8 mouse cellular contexts compared by ENCODE assay signal in genomic region chr7:101541132-101541531, GRCm38 (mm10). TPM values are rescaled to one million over a fixed set of nuclear protein-coding genes. Genes with fewer than 3 reads are reported as not detected.
DNase-seq lines count a peak whose midpoint lies in the region; ATAC-seq and TF ChIP-seq lines count a peak whose summit lies in the region.

No protein-coding gene starts in this region.

- no peaks in the 10 kb centered on the region for H3K4me1 ChIP-seq in heart, embryonic 11.5 days (ENCODE audit: control insufficient read depth, insufficient read depth, low read length)
- peaks cover 4% of the 10 kb centered on the region; the same call in 1 of the 2 replicates for H3K4me1 ChIP-seq in midbrain, embryonic 13.5 days (replicated peaks)
- H3K4me1 ChIP-seq in small intestine, adult 2 months (ENCODE audit: control insufficient read depth, insufficient read depth, insufficient read length, low read length) = peaks cover 2% of the 10 kb centered on the region; the same call in 1 of the 2 replicates

- H3K4me2 ChIP-seq in heart, embryonic 11.5 days = no peak overlapping the region
- H3K4me2 ChIP-seq in midbrain, embryonic 13.5 days (replicated peaks) = 0 out of 2 replicates have a peak overlapping the region, but pooled peaks have one; percentile 1

- TF ChIP-seq CTCF in small intestine, adult 2 months (IDR thresholded peaks at IDR 0.05; ENCODE audit: extremely low read depth, insufficient read length, insufficient replicate concordance, low read depth, low read length) = peak; percentile 65; the same call in 1 of the 2 replicates

- WGBS in heart, embryonic 11.5 days (ENCODE audit: insufficient replicate concordance) = 4% methylated on average over 11 of the region's 11 CpGs
- 4% methylated on average over 11 of the region's 11 CpGs for WGBS in midbrain, embryonic 13.5 days
- 5% methylated on average over 11 of the region's 11 CpGs for WGBS in small intestine, adult 2 months

- H3K9me3 ChIP-seq in heart, embryonic 11.5 days (replicated peaks; ENCODE audit: control insufficient read depth, low read length) = no peaks in the 10 kb centered on the region
- no peaks in the 10 kb centered on the region for H3K9me3 ChIP-seq in midbrain, embryonic 13.5 days

- no peak for TF ChIP-seq POLR2A in small intestine, adult 2 months (IDR thresholded peaks at IDR 0.05; ENCODE audit: low read depth, low read length)

- no peak overlapping the region for H3K27ac ChIP-seq in heart, embryonic 11.5 days (ENCODE audit: low read depth, low read length)
- no peak overlapping the region for H3K27ac ChIP-seq in midbrain, embryonic 13.5 days
- H3K27ac ChIP-seq in small intestine, adult 2 months (ENCODE audit: insufficient read depth, low read depth, low read length) = no peak overlapping the region

- no peak overlapping the region for H3K9ac ChIP-seq in heart, embryonic 11.5 days (ENCODE audit: low read depth, low read length)
- no peak overlapping the region for H3K9ac ChIP-seq in midbrain, embryonic 13.5 days (replicated peaks)

- no peaks in the 10 kb centered on the region for H3K36me3 ChIP-seq in heart, embryonic 11.5 days (ENCODE audit: control insufficient read depth, insufficient read depth, low read length)
- H3K36me3 ChIP-seq in midbrain, embryonic 13.5 days = no peaks in the 10 kb centered on the region
- no peaks in the 10 kb centered on the region for H3K36me3 ChIP-seq in small intestine, adult 2 months (ENCODE audit: control insufficient read depth, insufficient read depth, low read length)

- DNase-seq in heart, adult 18-20 months = peak; percentile 67 to 81
- peak; percentile 44 for DNase-seq in cerebellum, adult 11-12 months
- DNase-seq in forelimb bud, embryonic 11.5 days (ENCODE audit: low read depth, low spot score) = peak; percentile 76
- peak; percentile 61 for DNase-seq in hindlimb bud, embryonic 11.5 days (ENCODE audit: extremely low spot score, low read depth, low spot score)
- DNase-seq in left cerebral cortex, adult 18-20 months (ENCODE audit: low spot score in 2 of 2) = peak; percentile 85 to 89

- H3K4me3 ChIP-seq in heart, embryonic 11.5 days (ENCODE audit: low read depth, low read length) = no peak overlapping the region
- H3K4me3 ChIP-seq in midbrain, embryonic 13.5 days (replicated peaks) = no peak overlapping the region
- no peak overlapping the region for H3K4me3 ChIP-seq in small intestine, adult 2 months (ENCODE audit: low read depth, low read length)

- no peaks in the 10 kb centered on the region for H3K27me3 ChIP-seq in heart, embryonic 11.5 days (ENCODE audit: control insufficient read depth, insufficient read depth, low read length)
- H3K27me3 ChIP-seq in midbrain, embryonic 13.5 days = no peaks in the 10 kb centered on the region
- no peaks in the 10 kb centered on the region for H3K27me3 ChIP-seq in small intestine, adult 2 months (ENCODE audit: control insufficient read depth, insufficient read depth, low read length)

- no peak for ATAC-seq in heart, embryonic 11.5 days (replicated peaks; ENCODE audit: insufficient number of reproducible peaks, low FRiP score, low TSS enrichment)
- ATAC-seq in midbrain, embryonic 13.5 days = peak; percentile 73; the same call in 1 of the 2 replicates

RNA-seq across cellular contexts. Expression of gene Art2b, which starts 44.3 kb away (rescaled TPM):
- total RNA-seq in heart, adult 18-20 months (2021) = under 1 TPM in 1 of 2 experiments, not detected in 1; 0.15 TPM
- not detected in 2 replicates for polyA plus RNA-seq in heart, embryonic 11.5 days (2014; fragmentation: Nextera tagmentation; extraction: Ambion mirVana)
- total RNA-seq in left cerebral cortex, adult 18-20 months (2021) = not detected
- not detected in 2 replicates for polyA plus RNA-seq in midbrain, embryonic 13.5 days (2015; fragmentation: Nextera tagmentation; extraction: Ambion mirVana)
- 2.5 and 4.1 TPM in 2 replicates for polyA plus RNA-seq in small intestine, adult 2 months (2012; rRNA removed)
